Mouse (Mus musculus): ENCODE measurements around the gene Gpr108.
A peak's percentile ranks its signal among the peaks of the same experiment; 100 is the strongest.

Gene Gpr108

GRCm38 (mm10) chr17:57256921-57257485 is 8.8 kb upstream of the Gpr108 start:
- Histone ChIP-seq H3K4me1 (replicated peaks; ENCODE audit: low read depth, low read length) (peaks cover 79% of the 10 kb centered on the region), H3K9me3 (ENCODE audit: low read length) (no peaks in the 10 kb centered on the region), H3K4me3 (replicated peaks; ENCODE audit: low read length) (no peak overlapping the region), H3K36me3 (ENCODE audit: insufficient read depth, low read length) (peaks cover 99% of the 10 kb centered on the region), H3K27me3 (ENCODE audit: insufficient read depth, low read length) (no peaks in the 10 kb centered on the region)
- TF ChIP-seq CTCF (conservative IDR thresholded peaks at IDR 0.05; ENCODE audit: low read length): no peak
- no peak for TF ChIP-seq POU5F1 (IDR thresholded peaks at IDR 0.05; ENCODE audit: borderline replicate concordance, low read length)
- TF ChIP-seq NANOG (IDR thresholded peaks at IDR 0.05; ENCODE audit: borderline replicate concordance, low read length): no peak

- Histone ChIP-seq H3K27me3 (ENCODE audit: insufficient read depth, low read length) (no peaks in the 10 kb centered on the region), H3K4me3 (replicated peaks; ENCODE audit: low read length) (no peak overlapping the region), H3K9me3 (ENCODE audit: low read length) (no peaks in the 10 kb centered on the region), H3K36me3 (ENCODE audit: insufficient read depth, low read length) (peaks cover 93% of the 10 kb centered on the region), H3K4me1 (replicated peaks; ENCODE audit: low read depth, low read length) (peaks cover 77% of the 10 kb centered on the region)
- TF ChIP-seq NANOG (IDR thresholded peaks at IDR 0.05; ENCODE audit: borderline replicate concordance, low read length) (no peak), POU5F1 (IDR thresholded peaks at IDR 0.05; ENCODE audit: borderline replicate concordance, low read length) (no peak), CTCF (conservative IDR thresholded peaks at IDR 0.05; ENCODE audit: low read length) (no peak)
Observed at GRCm38 (mm10) chr17:57255354-57255753, 7.1 kb upstream of the Gpr108 start.

- H3K4me1 ChIP-seq (replicated peaks; ENCODE audit: low read depth, low read length): peaks cover 76% of the 10 kb centered on the region
- TF ChIP-seq POU5F1 (IDR thresholded peaks at IDR 0.05; ENCODE audit: borderline replicate concordance, low read length): no peak
- no peak for TF ChIP-seq CTCF (conservative IDR thresholded peaks at IDR 0.05; ENCODE audit: low read length)
- TF ChIP-seq NANOG (IDR thresholded peaks at IDR 0.05; ENCODE audit: borderline replicate concordance, low read length): no peak
- H3K9me3 ChIP-seq (ENCODE audit: low read length): no peaks in the 10 kb centered on the region
- no peak overlapping the region for H3K4me3 ChIP-seq (replicated peaks; ENCODE audit: low read length)
- no peaks in the 10 kb centered on the region for H3K27me3 ChIP-seq (ENCODE audit: insufficient read depth, low read length)
- peaks cover 72% of the 10 kb centered on the region for H3K36me3 ChIP-seq (ENCODE audit: insufficient read depth, low read length)
Observed at GRCm38 (mm10) chr17:57253306-57253705, 5.1 kb upstream of the Gpr108 start.

- no peaks in the 10 kb centered on the region for H3K27me3 ChIP-seq (ENCODE audit: insufficient read depth, low read length)
- TF ChIP-seq POU5F1 (IDR thresholded peaks at IDR 0.05; ENCODE audit: borderline replicate concordance, low read length): no peak
- TF ChIP-seq NANOG (IDR thresholded peaks at IDR 0.05; ENCODE audit: borderline replicate concordance, low read length): no peak
- no peak for TF ChIP-seq CTCF (conservative IDR thresholded peaks at IDR 0.05; ENCODE audit: low read length)
- peaks cover 66% of the 10 kb centered on the region for H3K4me1 ChIP-seq (replicated peaks; ENCODE audit: low read depth, low read length)
- H3K9me3 ChIP-seq (ENCODE audit: low read length): no peaks in the 10 kb centered on the region
- peaks cover 55% of the 10 kb centered on the region for H3K36me3 ChIP-seq (ENCODE audit: insufficient read depth, low read length)
- peak overlapping the region; percentile 97 for H3K4me3 ChIP-seq (replicated peaks; ENCODE audit: low read length)
Observed at GRCm38 (mm10) chr17:57251431-57251830, 3.2 kb upstream of the Gpr108 start.

DNA sequence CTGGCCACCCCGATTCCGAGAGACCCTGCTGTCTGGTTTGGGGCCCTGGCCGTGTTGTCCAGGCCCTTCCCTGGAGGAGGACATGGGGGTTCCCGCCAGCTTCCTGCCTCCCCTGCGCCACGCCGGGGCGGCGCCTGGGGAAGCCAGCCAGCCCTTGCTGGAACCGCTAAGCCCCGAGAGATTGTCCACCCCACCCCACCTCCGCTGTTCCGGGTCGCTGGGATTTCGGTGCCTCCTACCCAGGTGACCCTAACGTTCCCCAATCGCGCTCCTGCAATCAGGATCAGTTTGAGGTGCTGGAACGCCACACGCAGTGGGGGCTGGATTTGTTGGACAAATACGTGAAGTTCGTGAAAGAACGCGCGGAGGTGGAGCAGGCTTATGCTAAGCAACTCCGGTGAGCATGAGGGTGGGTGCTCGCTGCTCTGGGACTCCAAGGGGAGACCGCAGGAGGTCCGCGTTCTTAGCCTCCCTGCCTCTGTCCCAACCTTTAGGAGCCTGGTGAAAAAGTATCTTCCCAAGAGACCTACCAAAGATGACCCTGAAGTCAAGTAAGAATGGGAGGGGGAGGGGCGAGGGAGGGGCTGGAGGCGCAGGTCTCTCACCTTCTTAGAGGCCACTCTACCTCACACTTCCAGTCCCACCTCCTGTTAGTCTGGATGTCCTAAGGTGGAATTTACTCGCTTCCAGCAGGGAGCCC is 2.4 kb upstream of the Gpr108 start:
- peaks cover 73% of the 10 kb centered on the region for H3K4me1 ChIP-seq (replicated peaks; ENCODE audit: low read depth, low read length)
- peaks cover 52% of the 10 kb centered on the region for H3K36me3 ChIP-seq (ENCODE audit: insufficient read depth, low read length)
- H3K4me3 ChIP-seq (replicated peaks; ENCODE audit: low read length): peak overlapping the region; percentile 97
- no peaks in the 10 kb centered on the region for H3K27me3 ChIP-seq (ENCODE audit: insufficient read depth, low read length)
- TF ChIP-seq CTCF (conservative IDR thresholded peaks at IDR 0.05; ENCODE audit: low read length) (no peak), POU5F1 (IDR thresholded peaks at IDR 0.05; ENCODE audit: borderline replicate concordance, low read length) (no peak), NANOG (IDR thresholded peaks at IDR 0.05; ENCODE audit: borderline replicate concordance, low read length) (no peak)
- no peaks in the 10 kb centered on the region for H3K9me3 ChIP-seq (ENCODE audit: low read length)

DNA sequence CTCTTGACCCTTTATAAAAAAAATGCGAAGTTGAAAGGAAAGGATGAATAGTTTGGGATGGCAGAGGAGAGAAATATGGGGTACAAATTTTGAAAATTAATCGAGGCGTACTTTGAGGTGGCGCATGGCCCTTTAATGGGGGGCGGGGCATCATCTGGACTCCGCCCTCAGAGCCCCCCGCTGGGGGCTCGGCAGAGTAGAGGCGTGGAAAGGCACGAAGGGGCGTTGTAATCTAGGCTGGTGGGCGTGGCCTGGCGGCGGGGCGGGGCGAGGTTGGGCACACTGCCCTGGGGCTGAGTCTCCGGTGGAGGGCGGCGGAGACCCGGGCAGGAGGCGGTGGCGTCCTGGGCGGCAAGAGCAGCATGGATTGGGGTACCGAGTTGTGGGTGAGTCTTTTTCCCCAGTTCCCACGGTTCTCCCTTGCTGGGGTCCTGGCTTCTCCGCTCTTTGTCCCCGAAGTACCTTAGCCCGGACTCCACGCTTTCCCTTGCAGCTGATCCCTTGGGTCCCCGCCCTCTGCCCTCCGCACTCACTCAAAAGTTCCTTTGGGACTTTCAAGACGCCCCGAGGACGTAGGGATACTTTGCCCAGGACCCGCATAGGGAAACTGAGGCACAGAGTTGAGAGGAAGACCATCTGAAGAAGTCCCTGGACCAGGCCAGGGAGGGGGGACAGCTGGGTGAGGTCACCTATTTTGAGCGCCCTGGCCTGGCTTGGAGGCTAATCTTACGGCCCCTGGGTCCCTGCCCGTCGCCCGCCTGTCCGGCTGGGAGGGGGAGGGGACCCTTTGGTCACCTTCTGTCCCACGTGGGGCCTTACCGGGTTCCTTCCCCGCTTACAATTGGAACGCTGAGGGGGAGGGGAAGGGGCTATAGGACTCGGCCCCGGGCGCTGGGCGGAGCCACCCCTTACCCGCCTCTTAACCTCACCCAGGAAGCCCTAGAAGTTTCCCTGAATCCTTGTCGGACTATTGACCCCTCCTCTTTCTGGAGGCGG is 1.2 kb upstream of the Gpr108 start, which contains the start of gene Trip10:
Gene Trip10 (plus strand): TSS at position 270 of the 996 bp plus-strand sequence.
- Histone ChIP-seq H3K9me3 (ENCODE audit: low read length) (no peaks in the 10 kb centered on the region), H3K4me1 (replicated peaks; ENCODE audit: low read depth, low read length) (peaks cover 63% of the 10 kb centered on the region), H3K36me3 (ENCODE audit: insufficient read depth, low read length) (peaks cover 52% of the 10 kb centered on the region), H3K4me3 (replicated peaks; ENCODE audit: low read length) (peak within 1 kb of the TSS; percentile 97), H3K27me3 (ENCODE audit: insufficient read depth, low read length) (no peaks in the 10 kb centered on the region)
- TF ChIP-seq CTCF (conservative IDR thresholded peaks at IDR 0.05; ENCODE audit: low read length): no peak

DNA sequence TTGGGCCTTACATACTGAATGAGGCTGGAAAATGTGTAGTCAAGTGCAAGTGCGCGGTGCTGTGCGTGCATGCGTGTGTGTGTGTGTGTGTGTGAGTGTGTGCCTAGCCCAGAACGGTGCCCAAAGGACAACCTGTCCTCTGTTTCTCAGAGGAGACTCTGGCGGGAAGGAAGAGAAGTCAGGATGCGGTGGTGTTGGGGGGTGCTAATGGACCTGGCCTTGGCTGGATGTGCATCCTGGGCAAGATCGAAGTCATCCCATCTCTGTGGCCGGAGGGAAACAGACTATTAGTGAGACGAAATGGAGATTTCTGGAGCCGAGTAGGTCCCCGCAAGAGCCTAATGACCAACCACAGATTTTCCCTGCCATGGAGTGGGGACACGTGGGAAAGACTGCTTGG is 525 bp upstream of the Gpr108 start:
- no peaks in the 10 kb centered on the region for H3K9me3 ChIP-seq (ENCODE audit: low read length)
- H3K4me1 ChIP-seq (replicated peaks; ENCODE audit: low read depth, low read length): peaks cover 56% of the 10 kb centered on the region
- peak overlapping the region; percentile 97 for H3K4me3 ChIP-seq (replicated peaks; ENCODE audit: low read length)
- no peaks in the 10 kb centered on the region for H3K27me3 ChIP-seq (ENCODE audit: insufficient read depth, low read length)
- H3K36me3 ChIP-seq (ENCODE audit: insufficient read depth, low read length): peaks cover 52% of the 10 kb centered on the region
- TF ChIP-seq NANOG (IDR thresholded peaks at IDR 0.05; ENCODE audit: borderline replicate concordance, low read length) (no peak), CTCF (conservative IDR thresholded peaks at IDR 0.05; ENCODE audit: low read length) (no peak), POU5F1 (IDR thresholded peaks at IDR 0.05; ENCODE audit: borderline replicate concordance, low read length) (no peak)

All from E14TG2a.4 (cell line).